Mouse (Mus musculus): Measurements from ENCODE around the gene Fgfr2.

The Fgfr2 gene

GRCm38 (mm10) chr7:132373594-132374378, 749.4 kb downstream of the Fgfr2 start:
- no peak for DNase-seq (ENCODE audit: low read depth, low spot score)

DNA sequence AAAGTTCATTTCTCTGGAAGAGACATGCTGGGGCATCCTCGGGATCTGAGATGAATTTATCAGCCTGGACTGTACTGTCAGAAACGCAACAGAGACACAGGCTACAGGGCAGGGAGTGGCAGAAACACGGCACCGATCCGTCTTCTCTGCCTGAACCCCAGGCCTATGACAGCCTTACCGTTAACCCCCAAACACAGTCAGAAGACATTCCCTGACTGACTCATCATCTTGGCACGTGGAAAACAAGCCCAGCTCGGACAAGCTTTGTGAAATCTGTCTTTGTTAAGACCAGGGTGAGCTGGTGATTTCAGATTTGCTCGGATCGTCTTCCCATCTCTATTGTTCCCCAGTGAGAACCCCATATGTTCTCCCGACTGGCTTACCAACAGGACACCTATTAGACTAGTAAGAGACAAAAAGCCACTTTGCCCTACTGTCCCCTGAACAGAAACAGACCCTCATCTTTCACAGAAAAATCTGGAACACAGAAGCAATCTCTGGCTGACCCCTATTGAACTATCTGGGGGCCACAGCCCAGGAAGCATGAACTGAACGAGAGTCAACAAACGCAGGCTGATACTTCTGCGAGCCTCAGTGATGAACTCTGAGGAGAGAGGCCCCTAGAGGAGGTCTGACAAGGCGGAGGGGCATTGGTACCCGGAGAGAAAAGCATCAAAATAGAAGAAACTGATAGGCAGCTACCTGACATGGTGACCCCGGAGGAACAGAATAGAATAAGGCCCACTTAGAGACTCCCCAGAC, 750.2 kb downstream of the Fgfr2 start:
- no peak for DNase-seq (ENCODE audit: low read depth, low spot score)

- no peak for DNase-seq (ENCODE audit: low read depth, low spot score)
These were observed 751.3 kb downstream of the Fgfr2 start for GRCm38 (mm10) chr7:132371832-132372231.

- no peak for DNase-seq (ENCODE audit: low read depth, low spot score)
These were observed 753.4 kb downstream of the Fgfr2 start for GRCm38 (mm10) chr7:132369784-132370183.

DNA sequence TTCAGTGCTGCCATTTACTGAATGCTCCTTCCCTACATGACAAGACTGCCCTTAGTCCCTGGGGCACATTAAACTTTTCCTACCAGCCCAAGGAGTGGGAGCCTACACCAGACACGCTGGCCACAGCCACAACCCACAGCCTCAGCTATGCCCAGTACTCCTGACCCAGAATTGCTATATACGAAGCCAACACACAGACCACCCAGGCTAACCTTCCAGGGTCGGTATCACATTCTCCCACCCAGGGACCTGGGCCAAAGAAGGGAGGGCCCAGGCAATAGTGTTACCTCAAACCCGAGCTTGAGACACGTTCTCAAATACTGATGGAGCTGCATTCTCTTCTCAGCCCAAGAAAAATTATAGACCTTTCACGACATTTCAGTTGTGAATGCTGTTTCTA, 754.3 kb downstream of the Fgfr2 start:
- no peak for DNase-seq (ENCODE audit: low read depth, low spot score)

GRCm38 (mm10) chr7:132367344-132367743, 755.8 kb downstream of the Fgfr2 start:
- no peak for DNase-seq (ENCODE audit: low read depth, low spot score)

DNA sequence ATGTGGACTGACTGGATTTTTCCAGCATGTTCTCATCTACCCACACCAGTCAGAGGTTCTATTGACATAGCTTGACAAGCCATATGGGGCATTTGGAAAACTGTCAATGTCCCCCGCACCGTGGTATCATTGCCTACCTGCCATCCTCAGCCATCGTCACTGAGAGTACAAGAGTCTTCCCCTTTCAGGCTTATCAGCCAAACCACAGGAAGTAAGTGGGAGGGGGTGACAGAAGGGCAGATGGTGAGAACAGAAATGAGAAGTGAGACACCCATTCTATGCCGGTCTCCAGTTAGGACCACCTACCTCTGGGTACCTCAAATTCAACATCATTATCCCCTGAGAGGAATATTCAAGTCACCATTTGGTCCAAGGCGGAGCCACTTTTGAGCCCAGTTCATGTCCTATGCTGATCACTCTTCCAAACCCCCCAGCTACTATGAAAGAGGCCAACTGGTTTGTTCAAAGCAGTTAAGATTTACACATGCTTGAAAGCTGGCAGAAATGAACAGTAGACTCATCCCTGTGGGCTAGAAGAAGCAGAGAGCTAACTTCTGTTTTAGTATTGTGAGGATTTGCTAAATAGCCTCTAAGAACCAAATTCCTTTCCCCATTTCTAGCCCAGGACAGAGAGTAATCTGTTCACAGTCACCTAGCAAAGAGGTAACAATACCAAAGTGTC, 757.3 kb downstream of the Fgfr2 start:
- DNase-seq (ENCODE audit: low read depth, low spot score) = no peak

GRCm38 (mm10) chr7:132365111-132365510, 758.0 kb downstream of the Fgfr2 start:
- DNase-seq (ENCODE audit: low read depth, low spot score) = no peak

DNA sequence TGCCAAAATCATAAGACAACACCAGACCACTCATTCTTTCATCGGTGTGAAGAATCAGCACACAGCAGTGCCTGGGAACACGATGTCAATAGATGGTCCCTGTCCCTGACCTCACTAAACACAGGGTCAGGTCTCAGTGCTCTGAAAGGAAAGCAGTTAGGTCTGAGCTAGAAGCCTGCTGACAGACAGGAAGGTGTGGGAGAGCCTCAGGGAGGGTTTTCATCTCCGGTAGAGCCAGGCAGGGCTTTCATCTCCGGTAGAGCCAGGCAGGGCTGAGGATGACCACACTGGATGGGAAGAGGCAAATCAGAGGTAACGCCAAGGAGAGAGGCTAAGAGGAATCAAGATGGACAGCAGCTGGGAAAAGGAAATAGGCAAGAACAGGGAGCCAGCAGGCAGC, 758.6 kb downstream of the Fgfr2 start:
- no peak for DNase-seq (ENCODE audit: low read depth, low spot score)

- DNase-seq (ENCODE audit: low read depth, low spot score) = no peak
These were observed 762.8 kb downstream of the Fgfr2 start for GRCm38 (mm10) chr7:132360336-132360735.

DNA sequence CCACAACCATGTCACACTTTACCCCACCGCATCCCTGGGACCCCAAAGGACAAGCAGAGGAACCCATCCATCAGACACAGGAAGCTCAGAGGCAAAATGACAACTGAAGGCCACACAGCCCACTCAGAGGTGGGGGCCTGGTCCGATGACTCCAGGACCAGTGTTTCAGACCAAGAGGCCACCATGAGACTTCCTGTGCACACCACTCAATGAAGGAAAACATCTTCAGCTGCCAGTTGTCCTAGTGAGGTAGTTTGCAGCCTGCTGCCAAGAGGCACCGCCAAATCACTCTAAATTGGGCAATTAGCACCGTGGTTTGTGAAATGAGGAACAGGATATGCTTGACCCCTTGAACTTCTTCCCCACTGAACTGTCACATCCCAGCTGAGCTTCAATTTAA, 764.4 kb downstream of the Fgfr2 start:
- no peak for DNase-seq (ENCODE audit: low read depth, low spot score)

- DNase-seq (ENCODE audit: low read depth, low spot score) = no peak
These were observed 764.9 kb downstream of the Fgfr2 start for GRCm38 (mm10) chr7:132358250-132358649.

- DNase-seq (ENCODE audit: low read depth, low spot score) = no peak
These were observed 765.3 kb downstream of the Fgfr2 start for GRCm38 (mm10) chr7:132357841-132358237.

GRCm38 (mm10) chr7:132356881-132357840, 766.0 kb downstream of the Fgfr2 start:
- DNase-seq (ENCODE audit: low read depth, low spot score) = no peak

GRCm38 (mm10) chr7:132356185-132356584, 767.0 kb downstream of the Fgfr2 start:
- no peak for DNase-seq (ENCODE audit: low read depth, low spot score)

DNA sequence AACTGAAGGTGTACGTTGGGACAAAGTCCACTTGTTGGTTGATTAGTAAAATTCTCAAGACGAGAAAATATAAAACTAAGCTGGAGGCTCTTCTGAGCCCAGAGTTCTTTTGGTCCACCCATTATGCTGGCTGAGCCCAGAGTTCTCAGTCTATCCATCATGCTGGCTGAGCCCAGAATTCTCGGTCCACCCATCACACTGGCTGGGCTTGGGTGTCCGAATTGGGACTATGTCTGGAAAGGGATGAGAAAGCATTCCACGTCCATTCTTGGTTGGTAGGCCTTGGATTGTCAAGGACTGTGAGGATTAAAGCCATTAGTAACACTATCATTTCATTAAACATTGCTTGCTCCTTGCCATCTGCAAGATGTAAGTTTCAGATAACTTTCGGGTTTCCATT, 767.4 kb downstream of the Fgfr2 start:
- DNase-seq (ENCODE audit: low read depth, low spot score) = no peak

DNA sequence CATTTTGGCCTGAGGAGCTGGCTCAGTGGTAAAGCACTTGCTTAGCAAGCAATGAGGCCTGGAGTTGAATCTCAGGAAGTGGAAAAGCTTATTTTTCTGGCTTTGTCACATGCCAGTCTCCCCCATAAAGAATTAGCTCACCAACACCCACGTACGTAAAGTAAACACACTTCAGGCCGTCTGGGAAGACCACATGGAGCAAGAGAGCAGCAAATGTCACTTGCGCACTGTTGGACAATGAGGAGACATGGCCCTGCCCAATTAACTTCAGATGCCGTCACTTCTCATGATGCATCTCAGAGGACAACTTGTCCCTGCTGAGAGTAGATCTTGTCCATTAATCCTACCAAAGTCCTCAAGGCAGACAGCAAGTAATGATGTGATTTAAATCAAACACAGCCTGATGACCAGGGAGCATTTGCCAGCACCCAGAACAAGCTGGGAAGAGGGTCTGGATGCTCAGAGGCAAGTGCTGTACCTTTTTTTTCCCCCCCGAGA, 774.0 kb downstream of the Fgfr2 start:
- DNase-seq (ENCODE audit: low read depth, low spot score) = no peak

- no peak for DNase-seq (ENCODE audit: low read depth, low spot score)
These were observed 775.7 kb downstream of the Fgfr2 start for GRCm38 (mm10) chr7:132347273-132348045.

DNA sequence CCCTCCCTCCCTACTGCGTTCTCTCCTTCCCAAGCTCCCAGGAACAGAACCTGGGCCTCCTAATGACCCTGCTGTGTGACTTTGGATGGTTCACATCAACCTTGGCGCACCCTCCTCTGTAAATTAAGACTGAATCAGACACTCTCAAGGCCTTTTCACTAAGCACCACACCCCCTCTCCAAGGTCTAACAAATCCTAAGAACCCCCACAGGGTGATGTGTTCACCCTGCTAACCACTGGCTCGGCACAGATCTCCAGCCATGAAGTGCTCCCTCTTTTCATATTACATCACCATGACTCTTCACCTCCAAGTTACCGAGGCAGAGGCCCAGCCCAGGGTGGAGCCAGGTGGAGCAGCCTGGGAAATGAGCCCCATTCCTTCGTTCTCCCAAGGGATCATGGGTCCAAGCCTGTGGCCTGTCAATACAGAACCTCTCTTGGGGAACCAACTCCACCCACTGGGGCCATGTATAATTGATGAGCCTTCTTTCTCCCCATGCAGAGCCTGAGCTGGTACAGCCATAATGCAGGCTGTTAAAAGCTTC, 777.6 kb downstream of the Fgfr2 start:
- no peak for DNase-seq (ENCODE audit: low read depth, low spot score)

GRCm38 (mm10) chr7:132344606-132345005, 778.5 kb downstream of the Fgfr2 start:
- DNase-seq (ENCODE audit: low read depth, low spot score) = no peak
